28 mouse cellular contexts compared by ENCODE assay signal in the genomic region with DNA sequence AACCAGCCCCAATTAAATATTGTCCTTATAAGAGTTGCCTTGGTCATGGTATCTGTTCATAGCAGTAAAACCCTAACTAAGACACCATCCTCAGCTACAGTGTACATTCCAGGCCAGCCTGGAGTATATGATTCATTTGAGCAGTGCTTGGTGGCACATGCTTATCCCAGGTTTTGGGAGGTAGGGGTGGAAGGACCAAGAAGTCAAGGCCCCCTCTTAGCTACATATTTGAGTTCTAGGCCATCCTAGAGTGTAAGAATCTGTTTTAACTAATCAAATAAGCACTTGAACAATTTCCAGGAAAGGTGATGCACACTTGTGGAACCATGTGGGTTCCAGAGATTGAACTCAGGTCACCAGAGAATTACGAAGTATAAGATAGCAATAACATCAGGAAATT.
"Had no signal": no experiment of that assay in that cellular context is flagged by ENCODE, and none has a peak within 500 bp of the region (broad histone marks: within the 10 kb centered on the region; RNA-seq: fewer than 3 reads in every experiment).

No protein-coding gene starts in this region.

- ATAC-seq: forebrain, embryonic 13.5 days; forebrain, embryonic 14.5 days; forebrain, embryonic 15.5 days; forebrain, embryonic 16.5 days; forebrain, postnatal 0 days had no signal

- H3K27ac ChIP-seq: embryonic facial prominence, embryonic 10.5 days; embryonic facial prominence, embryonic 12.5 days; embryonic facial prominence, embryonic 13.5 days; embryonic facial prominence, embryonic 15.5 days; forebrain, embryonic 10.5 days; forebrain, embryonic 12.5 days; forebrain, embryonic 13.5 days; forebrain, embryonic 15.5 days; gastrocnemius, adult 2 months; heart, adult 2 months had no signal

- H3K9me3 ChIP-seq: embryonic facial prominence, embryonic 10.5 days; embryonic facial prominence, embryonic 12.5 days; embryonic facial prominence, embryonic 15.5 days; forebrain, embryonic 12.5 days; forebrain, embryonic 13.5 days; forebrain, embryonic 15.5 days had no signal

- DNase-seq: cerebellum, adult 2 months; cerebellum, adult 8-10 months; cerebellum, adult 9-10 months; cerebellum, adult 9-11 months; cerebellum, postnatal 10 days; cerebellum, postnatal 14 days; cerebellum, postnatal 25 days; cerebellum, postnatal 36 days; embryo, embryonic 11 days; forebrain, postnatal 0 days; gastrocnemius, adult 2 months; gastrocnemius, postnatal 10 days; gastrocnemius, postnatal 14 days; gastrocnemius, postnatal 25 days; gastrocnemius, postnatal 36 days; heart, adult 18-20 months; heart, adult 2 months had no signal

- H3K4me2 ChIP-seq: embryonic facial prominence, embryonic 12.5 days; embryonic facial prominence, embryonic 13.5 days; embryonic facial prominence, embryonic 15.5 days; forebrain, embryonic 12.5 days; forebrain, embryonic 13.5 days; forebrain, embryonic 15.5 days had no signal

- H3K36me3 ChIP-seq: embryonic facial prominence, embryonic 12.5 days; forebrain, embryonic 12.5 days; forebrain, embryonic 15.5 days had no signal

- H3K27me3 ChIP-seq: embryonic facial prominence, embryonic 12.5 days; embryonic facial prominence, embryonic 13.5 days; embryonic facial prominence, embryonic 15.5 days; forebrain, embryonic 12.5 days; forebrain, embryonic 13.5 days; forebrain, embryonic 15.5 days had no signal

- H3K9ac ChIP-seq: embryonic facial prominence, embryonic 12.5 days; embryonic facial prominence, embryonic 13.5 days; embryonic facial prominence, embryonic 15.5 days; forebrain, embryonic 12.5 days; forebrain, embryonic 13.5 days; forebrain, embryonic 15.5 days; forebrain, postnatal 0 days had no signal

- H3K4me3 ChIP-seq: embryonic facial prominence, embryonic 10.5 days; embryonic facial prominence, embryonic 12.5 days; embryonic facial prominence, embryonic 13.5 days; embryonic facial prominence, embryonic 15.5 days; erythroblast, embryonic 14.5 days; forebrain, embryonic 10.5 days; forebrain, embryonic 12.5 days; forebrain, embryonic 13.5 days; forebrain, embryonic 15.5 days; gastrocnemius, adult 2 months; heart, adult 2 months had no signal
